Mouse (Mus musculus): ENCODE measurements around the gene Dpt.

Gene Dpt

DNA sequence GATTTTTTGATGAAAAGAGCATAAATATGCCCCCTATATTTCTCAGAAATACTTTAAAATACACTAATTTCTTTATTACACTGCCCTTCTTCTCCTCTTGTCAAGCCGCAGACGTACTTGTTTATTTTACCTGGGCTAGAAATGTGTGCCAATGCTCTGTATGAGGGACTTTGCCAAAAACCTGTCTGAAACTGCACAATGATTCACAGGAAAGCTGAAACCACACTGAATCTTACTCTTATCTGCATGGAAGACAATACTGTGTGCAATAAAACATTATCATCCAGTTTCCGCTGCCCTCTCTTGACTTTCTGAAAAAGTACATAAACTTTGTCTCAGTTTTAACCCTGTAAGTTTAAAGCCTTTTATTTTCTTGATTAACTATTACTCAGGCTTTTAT is 20.9 kb downstream of the Dpt start:
- peak; percentile 55 for DNase-seq (ENCODE audit: low read depth, low spot score)

DNA sequence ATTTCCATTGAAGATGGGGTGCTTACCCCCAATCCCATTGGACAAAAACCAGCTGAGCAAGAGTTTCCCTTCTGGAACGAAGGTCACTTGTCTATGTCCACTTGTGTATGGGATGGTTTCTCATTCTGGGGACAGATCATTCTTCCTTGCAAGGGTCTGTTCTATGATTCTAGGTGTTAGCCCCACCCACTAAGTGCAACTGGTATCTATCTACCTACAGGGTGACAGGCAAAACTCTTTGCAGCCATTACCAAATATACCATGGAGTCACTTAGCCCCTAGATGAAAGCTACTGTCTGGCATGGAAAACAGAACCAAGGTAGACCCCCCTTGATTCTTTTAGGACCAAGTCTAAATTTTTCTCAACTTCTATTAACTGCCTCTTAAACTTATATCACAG is 24.9 kb downstream of the Dpt start:
- DNase-seq (ENCODE audit: low read depth, low spot score): no peak

DNA sequence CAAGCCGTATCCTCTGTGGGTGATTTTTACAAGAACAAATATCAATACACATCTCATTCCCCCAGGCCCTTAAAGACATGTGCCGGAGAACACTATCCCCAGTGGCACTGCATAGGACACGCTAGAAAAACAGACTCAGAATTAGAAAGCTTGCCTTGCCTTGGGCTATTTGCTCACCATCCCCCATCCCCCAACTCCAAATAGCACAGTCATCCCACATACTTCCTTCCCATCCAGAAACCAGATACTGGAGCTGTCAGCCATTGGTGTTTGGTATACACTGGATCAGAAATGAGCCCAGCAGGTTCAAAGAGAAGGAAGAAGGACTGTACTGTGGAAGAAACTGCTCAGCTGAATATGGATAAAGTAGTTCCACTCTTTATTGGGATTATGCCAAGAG is 25.4 kb downstream of the Dpt start:
- DNase-seq (ENCODE audit: low read depth, low spot score): peak; percentile 29

DNA sequence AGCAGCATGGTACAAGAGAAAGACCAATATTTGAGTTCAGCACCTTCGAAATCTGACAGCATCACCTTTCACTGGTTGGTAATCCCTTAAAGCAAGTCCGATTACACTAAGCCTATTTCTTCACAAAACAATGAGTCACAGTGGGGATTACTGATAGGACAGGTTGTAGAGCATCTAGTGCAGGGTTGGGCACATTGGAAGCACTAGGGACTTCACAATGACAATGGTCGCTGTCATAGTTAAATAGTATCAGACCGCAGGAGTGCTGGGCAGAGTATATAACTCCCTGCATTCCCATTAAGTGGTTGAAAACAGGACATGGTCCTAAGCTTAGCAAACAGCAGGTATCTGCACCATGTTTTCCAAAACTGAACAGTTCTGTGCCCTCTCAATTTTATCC is 25.8 kb downstream of the Dpt start:
- DNase-seq (ENCODE audit: low read depth, low spot score): no peak

DNA sequence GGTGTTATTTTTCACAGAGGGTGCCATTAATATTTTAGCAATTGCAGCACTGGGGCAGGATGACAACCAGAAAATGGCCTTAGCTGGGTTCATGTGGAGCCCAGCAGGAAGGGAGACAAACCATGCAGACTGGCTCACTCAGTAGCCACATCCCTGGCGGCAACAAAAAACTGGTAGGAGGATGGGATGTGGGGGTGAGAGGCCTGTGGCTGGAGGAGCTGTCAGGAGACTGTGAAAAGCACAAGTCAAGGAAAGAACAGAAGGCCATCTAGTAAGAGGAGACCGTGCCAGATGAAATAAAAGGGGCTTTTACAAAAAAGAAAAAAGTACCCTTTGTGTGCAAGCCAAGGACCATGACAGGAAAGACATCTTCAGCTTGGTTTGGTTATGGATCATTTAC is 28.5 kb downstream of the Dpt start:
- DNase-seq (ENCODE audit: low read depth, low spot score): no peak

DNA sequence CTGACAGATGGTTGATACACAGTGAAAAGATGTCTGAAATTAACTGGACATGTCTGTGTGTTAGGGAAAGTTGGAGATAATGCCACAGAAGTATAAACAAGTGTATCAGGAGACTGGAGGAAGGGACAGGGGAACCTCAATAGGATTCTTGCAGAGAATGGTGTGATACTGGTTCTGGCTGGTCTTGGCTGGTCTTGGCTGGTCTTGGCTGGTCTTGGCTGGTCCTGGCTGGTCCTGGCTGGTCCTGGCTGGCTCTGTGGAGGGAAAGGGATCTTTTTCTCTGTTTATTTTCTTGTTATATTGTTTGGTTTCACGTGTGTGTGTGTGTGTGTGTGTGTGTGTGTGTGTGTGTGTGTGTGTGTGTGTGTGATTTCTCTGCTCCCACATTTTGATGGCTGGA is 33.4 kb downstream of the Dpt start:
- no peak for DNase-seq (ENCODE audit: low read depth, low spot score)

DNA sequence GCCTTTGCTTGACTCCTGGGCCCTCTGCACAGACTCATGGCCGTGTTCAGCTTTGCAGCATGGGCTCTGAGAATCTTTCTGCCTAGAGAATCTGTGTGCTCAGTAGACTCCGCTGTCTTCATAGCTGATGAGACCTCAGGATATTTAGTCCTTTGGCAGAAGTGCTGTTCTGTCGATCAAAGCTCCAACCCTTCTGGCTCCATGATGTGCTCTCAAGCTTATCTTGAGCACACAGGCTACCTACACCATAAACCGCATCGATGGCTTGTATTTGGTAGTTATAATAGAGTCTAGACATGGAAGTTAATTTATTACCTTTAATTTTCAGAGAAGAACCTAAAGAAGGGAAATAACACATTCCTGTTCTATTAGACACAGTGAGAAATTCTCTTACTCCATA is 36.0 kb downstream of the Dpt start:
- no peak for DNase-seq (ENCODE audit: low read depth, low spot score)

DNA sequence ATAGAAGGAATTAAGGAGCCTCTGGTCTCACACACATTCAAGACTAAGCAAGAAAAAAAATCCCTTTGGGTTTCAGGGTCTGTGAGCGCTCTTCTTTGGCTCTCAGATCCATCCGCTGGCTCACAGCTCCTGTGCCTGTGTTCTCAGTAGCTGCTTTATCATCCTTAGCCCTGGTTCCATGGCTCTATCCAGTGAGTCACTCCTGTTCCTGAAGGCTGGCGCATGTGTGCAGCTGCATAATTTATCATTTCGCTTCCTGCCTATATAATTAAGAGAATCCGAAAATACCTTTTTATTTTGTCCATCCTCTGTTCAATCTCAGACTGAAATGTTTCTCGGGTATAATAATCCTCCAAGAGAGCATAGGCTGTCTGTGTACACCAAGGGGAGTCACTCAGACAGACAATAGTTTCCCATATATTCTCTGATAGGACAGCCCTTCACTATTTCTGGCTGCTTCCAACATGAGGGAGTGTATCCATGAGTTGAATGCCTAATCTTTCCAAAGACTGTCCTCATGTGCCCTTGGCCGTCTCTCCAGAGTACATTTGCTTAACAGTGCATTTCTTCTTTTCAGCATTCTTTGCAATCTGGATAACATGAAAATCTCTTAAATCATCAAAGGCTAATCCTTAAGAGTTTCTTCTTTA is 52.3 kb downstream of the Dpt start:
- peak; percentile 17 for DNase-seq (ENCODE audit: low read depth, low spot score)

DNA sequence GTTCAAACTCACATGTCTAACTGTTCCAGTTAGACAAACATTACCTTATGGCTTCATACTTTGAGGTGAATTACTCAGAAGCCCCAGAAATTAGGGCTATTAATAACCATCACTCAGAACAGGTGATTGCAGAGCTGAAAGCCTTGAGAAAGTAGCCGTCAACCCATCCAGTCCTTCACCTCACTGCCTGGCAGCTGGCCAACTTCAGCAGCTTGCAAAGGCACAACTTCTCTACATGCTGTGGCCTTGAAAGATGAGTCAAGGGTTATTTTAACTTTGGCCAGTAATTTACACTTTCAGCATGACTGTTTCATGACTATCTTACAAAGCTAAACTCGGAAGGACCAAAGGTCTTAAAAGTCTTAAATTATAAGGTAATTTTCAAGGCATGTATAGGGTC is 59.3 kb downstream of the Dpt start:
- DNase-seq (ENCODE audit: low read depth, low spot score): peak; percentile 38

DNA sequence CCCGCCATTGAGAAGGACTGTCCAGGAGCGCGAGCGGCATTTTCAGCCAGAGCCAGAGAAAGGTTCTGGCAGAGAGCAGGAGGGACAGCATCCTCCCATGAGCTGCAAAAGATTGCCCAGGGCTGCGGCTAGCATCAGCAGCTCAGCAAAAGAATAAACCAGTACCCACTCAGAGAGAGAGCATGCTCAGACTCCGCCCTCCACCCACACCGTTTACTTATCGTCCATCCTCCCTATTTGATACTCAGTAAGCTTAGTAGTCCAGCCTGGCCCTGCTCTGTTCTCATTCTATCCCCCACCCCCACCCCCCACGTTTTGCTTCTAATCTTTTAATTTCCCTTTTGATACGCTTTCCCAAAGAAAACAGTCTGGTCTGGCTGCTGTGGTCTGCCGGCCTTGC is 63.5 kb downstream of the Dpt start:
- DNase-seq (ENCODE audit: low read depth, low spot score): no peak

DNA sequence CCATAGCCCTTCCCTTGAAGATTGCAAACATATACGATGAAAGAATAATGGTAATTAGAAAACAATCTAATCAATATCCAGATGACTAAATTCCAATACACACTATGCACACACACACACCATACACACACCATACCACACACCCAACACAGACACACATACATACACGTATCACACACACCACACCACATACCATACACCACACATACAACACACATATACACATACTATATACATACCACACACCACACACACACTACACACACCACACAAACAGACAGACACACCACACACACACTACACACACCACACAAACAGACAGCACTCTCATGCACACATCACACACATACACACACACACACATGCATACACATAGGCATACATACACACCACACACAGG is 64.3 kb downstream of the Dpt start:
- DNase-seq (ENCODE audit: low read depth, low spot score): no peak

DNA sequence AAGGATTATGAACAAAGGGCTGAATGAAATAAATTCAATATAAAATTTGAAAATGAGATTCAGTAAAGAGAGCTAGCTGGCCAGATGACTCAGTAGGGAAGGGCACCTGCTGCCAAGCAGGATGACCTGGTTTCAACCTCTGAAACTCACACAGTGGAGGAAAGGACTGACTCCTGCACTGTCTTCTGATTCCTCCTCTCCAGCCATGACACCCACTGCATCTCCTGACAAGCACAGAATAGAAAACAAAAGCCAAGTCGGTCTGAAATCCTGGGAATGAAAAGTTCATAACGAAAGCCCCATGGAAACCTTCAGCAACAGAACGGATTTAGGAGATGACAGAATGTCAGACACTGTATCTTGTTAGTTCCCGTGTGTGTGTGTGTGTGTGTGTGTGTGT is 65.1 kb downstream of the Dpt start:
- peak; percentile 46 for DNase-seq (ENCODE audit: low read depth, low spot score)

DNA sequence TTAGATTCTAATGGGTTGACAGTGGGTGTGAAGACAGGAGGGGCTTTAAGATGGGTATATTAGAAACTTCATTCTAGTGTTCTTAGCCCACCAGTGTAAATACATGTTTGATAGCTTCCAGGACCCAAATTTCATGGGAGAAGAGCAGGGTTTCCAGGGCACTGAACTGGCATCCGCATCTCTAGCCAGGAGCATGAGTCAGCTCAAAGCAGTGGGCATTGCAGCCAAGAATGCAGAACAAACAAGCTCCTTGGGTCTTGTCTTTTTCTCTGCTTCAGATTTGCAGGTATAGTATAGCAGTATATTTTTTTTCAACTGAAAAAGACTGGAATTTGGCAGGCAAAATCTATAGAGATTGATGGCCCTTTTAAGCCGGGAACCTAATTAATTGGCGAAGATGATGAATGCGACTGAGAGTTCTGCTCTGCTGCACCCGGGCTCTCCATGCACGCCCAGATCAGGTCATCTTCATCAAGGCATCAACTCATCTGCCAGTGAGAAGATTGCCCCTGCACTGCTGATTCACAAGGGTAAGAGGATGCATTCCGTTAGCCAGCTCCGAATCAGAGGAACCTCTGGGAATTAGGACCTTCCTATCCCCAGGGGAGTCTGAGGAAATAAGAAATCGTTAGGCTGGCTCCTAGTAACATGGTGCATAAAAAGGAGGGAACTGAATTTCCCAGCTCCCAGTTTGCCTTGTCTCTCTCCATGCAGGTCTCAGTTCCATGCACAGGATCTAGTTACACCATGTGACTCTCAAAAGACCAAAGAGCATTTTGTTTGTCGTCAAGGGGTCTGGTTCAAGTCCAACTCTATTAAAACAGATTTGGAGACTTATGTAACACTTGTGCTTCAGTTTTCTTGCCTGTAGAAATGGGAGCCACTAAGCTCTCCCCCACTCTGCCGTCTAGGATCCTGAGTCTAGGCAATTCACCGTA is 66.8 kb downstream of the Dpt start:
- peak; percentile 64 for DNase-seq (ENCODE audit: low read depth, low spot score)

DNA sequence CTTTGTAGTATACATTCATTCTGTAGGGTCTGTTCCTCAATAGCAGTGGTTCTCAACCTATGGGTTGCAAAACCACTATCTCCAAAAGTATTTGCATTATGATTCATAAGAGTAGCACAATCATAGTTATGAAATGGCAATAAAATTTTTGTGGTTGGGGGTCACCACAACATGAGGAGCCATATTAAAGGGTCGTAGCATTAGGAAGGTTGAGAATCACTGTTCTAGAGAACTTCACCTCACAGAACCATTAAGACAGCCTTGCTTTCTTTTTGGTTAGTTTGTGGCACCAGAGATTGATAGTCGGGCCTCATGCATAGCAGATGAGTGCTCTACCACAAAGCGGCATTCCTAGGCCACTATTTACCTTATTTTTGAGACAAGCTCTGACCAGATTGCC is 68.2 kb downstream of the Dpt start:
- DNase-seq (ENCODE audit: low read depth, low spot score): peak; percentile 60

DNA sequence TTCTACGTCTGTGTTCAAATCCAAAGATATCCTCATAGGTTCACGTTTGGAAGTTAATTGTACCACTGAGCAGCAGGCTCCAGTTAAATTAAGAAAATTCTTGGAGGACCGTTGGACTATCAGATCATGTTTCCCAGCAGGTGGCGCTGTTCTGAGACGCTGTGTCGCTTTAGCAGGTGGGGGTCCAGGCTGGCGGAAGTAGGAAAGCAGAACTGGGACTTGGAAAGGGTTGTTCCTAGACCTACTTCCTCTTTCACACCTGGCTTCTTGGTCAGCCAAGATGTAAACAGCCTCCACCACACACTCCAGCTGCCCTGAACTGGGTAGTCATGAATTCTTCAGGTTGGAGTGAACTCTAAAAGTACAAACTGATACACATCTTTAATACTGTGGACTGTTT is 74.2 kb downstream of the Dpt start:
- DNase-seq (ENCODE audit: low read depth, low spot score): peak; percentile 8
